Mouse (Mus musculus) left cerebral cortex, postnatal 4 days (tissue): ENCODE measurements at regions not wholly inside any gene's neighbourhood (a gene's known extent, or its start where the extent isn't known, plus 50 kb on each side); places are given as distances from the start of the nearest gene placed in this dataset.
A peak's percentile ranks its signal among the peaks of the same experiment; 100 is the strongest.
"Not testable (repeated sequence)": the region's sequence is repeated elsewhere in the genome, so short reads cannot be mapped to it uniquely, and the experiment has no call there.

Experiments
- DNase-seq: peaks from one replicate; pipeline ENCODE4 v3.0.0-alpha.2; 2022
- intact Hi-C: fragments of 180-260 bp; cut with DNase I; formaldehyde crosslinking; loops from one replicate; pipeline ENCODE4 v1.15.1; 2025

- DNase-seq: no peak
- intact Hi-C loops: no loop called here
These were observed 248.5 kb upstream of the Tusc1 start for GRCm38 (mm10) chr4:93583670-93584303.

GRCm38 (mm10) chr4:93579343-93579742 is 244.0 kb upstream of the Tusc1 start:
- DNase-seq: no peak
- intact Hi-C loops: no loop called here

- DNase-seq: no peak
- intact Hi-C loops: no loop called here
These were observed 232.4 kb upstream of the Tusc1 start for GRCm38 (mm10) chr4:93567487-93568259.

- intact Hi-C loops: no loop called here
- no peak for DNase-seq
These were observed 220.8 kb upstream of the Tusc1 start for GRCm38 (mm10) chr4:93555787-93556760.

GRCm38 (mm10) chr4:93555181-93555580 is 219.9 kb upstream of the Tusc1 start:
- DNase-seq, intact Hi-C loops: not testable (repeated sequence)

- no peak for DNase-seq
- intact Hi-C loops: no loop called here
These were observed 217.3 kb upstream of the Tusc1 start for GRCm38 (mm10) chr4:93552489-93553160.

- peak; percentile 92 for DNase-seq
- intact Hi-C loops: no loop called here
These were observed 215.8 kb upstream of the Tusc1 start for GRCm38 (mm10) chr4:93551086-93551485.

GRCm38 (mm10) chr4:93540588-93540987 is 205.3 kb upstream of the Tusc1 start:
- intact Hi-C loops: no loop called here
- no peak for DNase-seq

- no peak for DNase-seq
These were observed 192.1 kb upstream of the Tusc1 start for GRCm38 (mm10) chr4:93527382-93527781.

GRCm38 (mm10) chr4:93520454-93521100 is 185.3 kb upstream of the Tusc1 start:
- intact Hi-C loops: no loop called here
- no peak for DNase-seq

More at GRCm38 (mm10) chr4:93527382-93527781, 192.1 kb upstream of the Tusc1 start:
- intact Hi-C loops: no loop called here

- intact Hi-C loops: no loop called here
- DNase-seq: no peak
These were observed 183.6 kb upstream of the Tusc1 start for GRCm38 (mm10) chr4:93518925-93519324.

GRCm38 (mm10) chr4:93510771-93511170 is 175.5 kb upstream of the Tusc1 start:
- intact Hi-C loops: no loop called here
- no peak for DNase-seq

GRCm38 (mm10) chr4:93496871-93497270 is 161.6 kb upstream of the Tusc1 start:
- intact Hi-C loops: no loop called here
- DNase-seq: no peak

- no peak for DNase-seq
- intact Hi-C loops: no loop called here
These were observed 159.0 kb upstream of the Tusc1 start for GRCm38 (mm10) chr4:93494319-93494718.

- no peak for DNase-seq
- intact Hi-C loops: no loop called here
These were observed 158.6 kb upstream of the Tusc1 start for GRCm38 (mm10) chr4:93493905-93494304.

- no peak for DNase-seq
- intact Hi-C loops: no loop called here
These were observed 158.0 kb upstream of the Tusc1 start for GRCm38 (mm10) chr4:93493326-93493725.

GRCm38 (mm10) chr4:93488570-93488969 is 153.3 kb upstream of the Tusc1 start:
- intact Hi-C loops: no loop called here
- no peak for DNase-seq

GRCm38 (mm10) chr4:93486455-93486854 is 151.1 kb upstream of the Tusc1 start:
- intact Hi-C loops: no loop called here
- DNase-seq: no peak

- no peak for DNase-seq
- intact Hi-C loops: no loop called here
These were observed 145.9 kb upstream of the Tusc1 start for GRCm38 (mm10) chr4:93481247-93481646.

GRCm38 (mm10) chr4:93477189-93477767 is 142.0 kb upstream of the Tusc1 start:
- no peak for DNase-seq
- intact Hi-C loops: no loop called here
